Mouse (Mus musculus) urinary bladder, adult 18-20 months (tissue): ENCODE measurements around the gene Exosc9.

Experiments used
- DNase-seq, 2 experiments: peaks; one replicate each; pipeline ENCODE4 v3.0.0; 2022; ENCODE audit warnings: low spot score in 2 of 2, mixed read lengths in 2 of 2

Exosc9 gene

DNA sequence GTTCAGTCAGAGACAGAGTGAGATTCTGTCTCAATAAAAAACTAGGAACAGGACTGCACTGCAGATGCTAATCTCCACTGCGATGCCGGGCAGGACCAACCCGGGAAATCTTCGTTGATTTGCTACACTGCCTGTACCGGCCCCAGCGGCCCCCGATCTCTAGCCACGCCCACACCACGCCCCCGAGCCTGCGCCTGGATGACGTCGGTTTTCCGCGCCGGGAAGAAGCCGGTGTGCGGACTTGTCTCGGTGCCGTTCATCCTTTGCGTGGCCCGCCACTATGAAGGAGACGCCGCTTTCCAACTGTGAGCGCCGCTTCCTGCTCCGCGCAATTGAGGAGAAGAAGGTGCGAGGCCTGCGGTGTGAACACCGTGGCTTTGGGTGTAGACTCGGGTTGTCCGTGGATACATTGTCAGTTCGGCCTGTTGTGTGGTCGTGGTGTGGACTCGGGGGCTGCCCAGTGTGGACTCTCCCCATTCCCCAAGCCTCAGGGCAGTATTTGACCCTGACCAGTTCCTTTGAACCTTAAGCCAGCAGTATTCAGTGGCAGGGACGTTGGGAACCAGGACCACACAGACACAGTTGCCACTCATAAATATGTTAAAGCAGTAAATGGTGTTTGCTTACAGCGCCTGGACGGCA, at the start of gene Exosc9:
TSS of gene Exosc9 (plus strand) at position 201 of the 642 bp plus-strand sequence.
- DNase-seq: peak; percentile 91 to 98

DNA sequence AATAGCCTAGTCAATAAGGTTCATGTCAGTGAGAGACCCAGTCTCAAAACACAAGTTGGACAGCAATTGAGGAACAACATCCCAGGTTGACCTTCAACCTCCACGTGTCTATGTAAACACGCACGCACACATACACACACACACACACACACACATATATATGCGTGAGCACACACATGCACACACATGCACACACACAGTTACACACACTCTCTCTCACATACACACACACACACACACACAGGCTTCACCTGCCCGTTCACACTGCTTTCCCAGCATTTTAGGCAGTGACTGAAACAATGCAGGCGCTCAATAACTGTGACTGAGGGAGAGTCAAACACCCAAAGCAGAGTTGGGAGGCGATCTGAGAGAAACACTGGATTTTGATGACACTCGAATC, 47.1 kb upstream of the Exosc9 start:
- no peak for DNase-seq

- DNase-seq: no peak
Observed at GRCm38 (mm10) chr3:36505809-36506735, 46.3 kb upstream of the Exosc9 start.

GRCm38 (mm10) chr3:36511491-36511890, 40.9 kb upstream of the Exosc9 start:
- no peak for DNase-seq

GRCm38 (mm10) chr3:36516196-36516595, 36.2 kb upstream of the Exosc9 start:
- DNase-seq: no peak

- peak in 1 of 2 experiments; percentile 14 for DNase-seq
Observed at GRCm38 (mm10) chr3:36521073-36522060, 31.0 kb upstream of the Exosc9 start, which contains the start of gene Gm11549. Gene Gm11549 (minus strand): TSS chr3:36521813.

DNA sequence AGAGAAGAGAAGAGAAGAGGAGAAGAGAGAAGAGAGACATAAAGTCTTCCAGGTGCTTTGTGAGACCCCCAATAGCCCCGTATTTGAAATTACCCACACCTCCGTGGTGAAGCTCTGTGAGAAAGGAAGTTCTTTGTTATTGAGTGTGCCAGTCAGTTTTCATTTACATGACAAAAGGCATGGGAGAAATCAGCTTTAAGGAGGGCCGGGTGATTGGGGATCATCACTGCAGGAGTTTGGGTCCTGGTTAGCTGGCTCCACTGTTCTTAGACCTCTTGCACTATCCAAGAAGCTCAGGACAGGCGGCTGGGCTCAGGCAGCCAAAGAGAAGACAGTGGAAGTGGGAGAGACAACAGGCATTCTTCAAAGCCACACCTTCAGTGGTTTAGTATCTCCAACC, 30.3 kb upstream of the Exosc9 start:
- DNase-seq: no peak

GRCm38 (mm10) chr3:36524466-36524865, 27.9 kb upstream of the Exosc9 start:
- DNase-seq: no peak

GRCm38 (mm10) chr3:36530345-36530744, 22.1 kb upstream of the Exosc9 start:
- DNase-seq: no peak

- no peak for DNase-seq
Observed at GRCm38 (mm10) chr3:36530781-36531180, 21.6 kb upstream of the Exosc9 start.

DNA sequence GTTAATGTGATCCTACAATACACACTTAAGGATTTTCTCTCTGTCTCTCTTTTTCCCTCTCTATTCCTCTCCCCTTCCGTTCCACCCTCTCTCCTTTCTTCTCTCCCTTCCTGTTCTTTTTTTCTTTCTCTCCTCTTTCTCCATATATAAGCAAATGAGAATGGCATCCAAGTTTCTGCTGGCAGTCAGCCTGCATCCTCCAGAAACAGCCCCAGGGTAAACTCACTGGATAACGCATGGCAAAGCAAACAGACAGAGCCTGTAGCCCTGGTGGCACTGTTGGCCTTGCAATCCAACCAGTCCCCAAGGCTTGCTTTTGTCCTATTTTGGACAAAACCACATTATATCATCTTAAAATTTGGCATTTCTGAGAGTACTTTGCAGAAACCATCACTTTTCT, 21.2 kb upstream of the Exosc9 start:
- DNase-seq: no peak

DNA sequence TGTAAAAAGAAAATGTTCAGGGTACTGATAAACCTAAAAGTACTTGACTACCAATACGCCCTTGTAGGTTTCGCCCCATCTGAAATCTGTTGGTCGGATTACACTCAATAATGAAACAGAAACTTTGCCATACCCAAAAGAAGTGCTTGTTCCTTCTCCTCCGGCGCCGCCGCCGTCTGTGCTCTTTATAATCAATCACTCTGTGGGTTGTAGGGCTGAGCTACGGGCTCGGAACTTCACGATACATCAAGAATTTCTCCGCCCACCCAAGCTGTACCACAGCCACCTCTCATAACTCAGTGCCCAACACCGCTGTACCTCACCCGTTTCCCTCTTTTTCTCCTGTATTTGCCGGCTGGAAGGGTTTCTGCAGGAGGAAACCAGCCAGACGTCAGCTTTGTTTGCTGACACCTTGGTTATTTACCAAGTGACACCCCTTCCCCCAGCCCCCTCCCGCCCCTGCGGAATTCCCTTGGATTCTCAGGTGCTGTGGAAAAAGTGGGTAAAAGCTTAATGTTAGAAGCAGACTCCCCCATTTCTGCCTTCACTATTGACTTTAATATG, 20.3 kb upstream of the Exosc9 start:
- no peak for DNase-seq

DNA sequence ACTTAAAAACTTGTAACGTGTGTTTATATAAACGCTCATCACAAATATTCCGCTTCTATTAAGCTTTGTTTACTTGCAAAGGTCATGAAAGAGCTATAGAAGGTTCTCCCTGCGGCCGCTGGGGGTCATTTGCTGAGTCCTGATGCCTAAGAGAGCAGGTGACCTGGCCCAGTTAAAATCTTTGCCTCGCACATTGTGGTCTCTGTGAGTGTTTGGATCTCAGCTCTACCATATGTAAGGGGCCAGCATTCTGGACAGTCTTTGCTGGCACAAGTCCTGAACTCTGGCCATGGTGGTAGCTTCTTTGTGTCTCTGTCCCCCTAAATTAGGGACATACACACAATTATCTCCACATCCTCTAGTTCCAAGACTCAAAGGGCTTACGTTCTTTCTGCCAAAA, 19.7 kb upstream of the Exosc9 start:
- DNase-seq: no peak

GRCm38 (mm10) chr3:36533201-36533672, 19.2 kb upstream of the Exosc9 start:
- no peak for DNase-seq

GRCm38 (mm10) chr3:36536041-36536440, 16.4 kb upstream of the Exosc9 start:
- DNase-seq: no peak

DNA sequence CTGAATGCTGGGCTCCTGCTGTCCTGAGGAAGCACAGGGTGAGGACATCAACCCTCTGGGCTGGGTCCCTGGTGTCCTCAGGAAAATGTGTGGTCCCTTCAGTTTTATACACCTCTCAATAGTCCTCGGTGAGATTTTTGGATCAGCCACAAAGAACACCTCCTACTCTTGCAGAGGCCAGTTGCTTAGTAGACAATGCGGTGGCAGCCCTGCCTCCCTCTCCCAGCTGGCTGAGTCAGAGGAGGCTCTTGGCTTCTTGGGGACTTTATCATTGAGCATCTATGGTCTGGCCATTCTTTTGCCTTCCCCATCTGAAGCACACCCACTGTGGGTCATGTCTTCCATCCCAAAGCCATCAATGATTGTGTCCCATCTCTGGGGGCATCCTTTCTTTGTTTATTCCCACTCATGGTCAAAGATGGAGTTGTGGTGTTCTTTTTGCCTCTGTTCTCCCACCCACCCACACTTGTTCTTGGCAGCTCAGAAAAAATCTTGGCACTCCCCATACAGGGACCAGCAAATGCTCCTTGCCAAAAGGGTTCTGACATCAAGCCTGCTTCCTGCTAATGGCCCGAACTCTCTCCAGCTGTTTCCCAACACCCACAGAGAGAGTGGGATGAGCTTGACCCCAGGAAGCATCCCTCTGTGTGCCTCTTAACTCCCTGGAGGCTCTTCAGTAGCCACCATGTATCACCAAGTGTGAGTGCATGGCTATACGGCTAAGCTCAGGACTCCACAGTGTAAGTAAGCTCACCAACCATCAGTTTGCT, 14.5 kb upstream of the Exosc9 start:
- DNase-seq: no peak

- no peak for DNase-seq
Observed at GRCm38 (mm10) chr3:36540756-36541155, 11.7 kb upstream of the Exosc9 start.

GRCm38 (mm10) chr3:36541399-36541798, 11.0 kb upstream of the Exosc9 start:
- no peak for DNase-seq

DNA sequence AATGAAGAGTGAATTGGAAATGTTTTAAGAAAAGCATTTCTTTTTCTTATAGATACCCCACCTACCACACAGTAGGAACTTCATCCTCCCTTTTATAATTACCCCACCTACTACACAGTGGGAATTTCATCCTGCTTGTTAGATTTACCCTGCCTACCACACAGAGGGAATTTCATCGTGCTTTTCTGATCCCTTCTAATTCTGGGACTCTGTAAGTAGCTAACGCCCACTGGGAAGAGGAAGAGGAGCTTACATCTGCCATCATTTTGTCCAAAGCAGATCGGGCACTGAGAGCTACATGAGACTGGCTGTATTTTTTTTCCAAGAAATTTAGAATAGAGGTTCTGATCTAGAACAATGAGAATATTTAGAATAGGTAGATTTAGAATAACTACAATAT, 7.4 kb upstream of the Exosc9 start:
- DNase-seq: no peak

GRCm38 (mm10) chr3:36551343-36551742, 1.1 kb upstream of the Exosc9 start:
- peak in 1 of 2 experiments; percentile 20 for DNase-seq
